Mouse (Mus musculus): ENCODE results near the gene Hoxd9.

DNA sequence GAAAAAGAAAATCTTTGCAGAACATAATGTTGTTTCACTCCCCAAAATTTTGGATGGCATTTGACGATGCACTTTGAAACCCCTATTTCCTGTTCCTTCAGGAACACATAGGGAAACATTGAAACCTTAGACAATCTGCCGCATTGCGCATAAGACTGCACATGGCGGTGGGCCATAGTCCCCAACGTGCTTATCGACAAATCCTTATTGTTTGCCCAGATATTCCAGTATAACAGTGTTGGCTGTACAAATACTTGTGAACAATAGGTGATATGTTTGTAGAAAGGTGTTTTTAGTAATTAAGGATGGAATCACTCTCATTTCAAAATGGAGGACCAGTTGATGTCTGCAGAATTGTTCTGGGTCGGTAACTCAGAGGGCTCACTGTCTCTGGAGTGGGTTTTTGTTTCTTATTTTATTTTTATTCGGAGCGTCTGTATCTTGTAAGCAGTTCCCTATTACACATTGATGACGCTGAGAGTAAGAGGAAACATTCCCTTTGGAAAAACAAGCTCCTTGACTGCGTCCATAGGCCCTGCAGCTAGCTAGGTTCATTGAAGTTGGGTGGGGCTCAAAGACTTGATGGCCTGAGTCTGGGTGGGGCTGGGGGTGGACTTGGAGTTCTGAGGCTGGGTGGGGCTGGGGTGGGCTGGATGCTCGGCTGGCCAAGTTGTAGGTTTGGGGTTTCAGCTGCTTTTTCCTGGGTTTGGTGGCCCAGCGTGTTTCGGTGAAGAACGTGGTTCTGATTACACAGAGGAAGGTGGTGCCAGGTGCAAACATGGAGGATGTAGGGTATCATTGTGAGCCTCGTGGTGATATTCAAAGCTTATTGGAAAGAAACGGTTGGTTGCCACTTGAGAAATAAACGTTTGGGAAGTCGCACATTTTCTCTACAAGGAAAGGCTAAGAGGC is 16.0 kb downstream of the Hoxd9 start:
- no peak for TF ChIP-seq POLR2A (IDR thresholded peaks at IDR 0.05; ENCODE audit: borderline replicate concordance, low read depth, low read length)
- no peak for TF ChIP-seq CTCF (IDR thresholded peaks at IDR 0.05; ENCODE audit: low read depth, low read length)
